Mouse (Mus musculus): Measurements from ENCODE around the gene Zbtb7b. TPM values are rescaled to one million over a fixed set of nuclear protein-coding genes. Genes with fewer than 3 reads are reported as not detected.
"Not testable (repeated sequence)": the region's sequence is repeated elsewhere in the genome, so short reads cannot be mapped to it uniquely, and the experiment has no call there.

The Zbtb7b gene
- polyA plus RNA-seq, 1 experiment: 47.0 TPM

DNA sequence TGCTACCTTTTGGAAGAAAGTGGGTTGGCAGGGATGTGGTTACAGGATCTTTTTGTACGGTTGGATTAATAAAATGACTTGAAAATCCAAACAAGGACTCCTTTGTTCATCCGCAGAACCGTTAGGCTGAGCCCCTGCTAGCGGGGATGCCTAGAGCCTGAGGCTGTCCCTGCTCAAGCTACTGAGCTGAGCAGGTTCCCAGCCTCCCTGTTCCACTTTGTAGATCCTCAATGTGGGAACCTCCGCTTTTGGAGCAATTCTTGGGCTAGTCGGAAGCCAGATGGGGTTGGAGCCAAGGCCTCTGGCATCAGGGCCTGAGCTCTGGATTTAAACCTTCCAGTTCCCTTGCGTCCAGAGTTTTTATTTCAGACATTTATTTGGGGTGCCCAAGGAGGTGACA, 40.5 kb upstream of the Zbtb7b start:
- Histone ChIP-seq H3K4me3 (no peak overlapping the region), H3ac (ENCODE audit: control insufficient read depth, insufficient read length) (no peak overlapping the region), H3K36me3 (ENCODE audit: control insufficient read depth, insufficient read depth) (peaks cover 9% of the 10 kb centered on the region), H3K27me3 (ENCODE audit: control insufficient read depth, insufficient read depth, insufficient read length) (no peaks in the 10 kb centered on the region), H3K79me2 (ENCODE audit: control insufficient read depth, insufficient read depth) (peaks cover 46% of the 10 kb centered on the region), H3K4me2 (ENCODE audit: low read depth) (peak overlapping the region; percentile 49)
- TF ChIP-seq MYOG (IDR thresholded peaks at IDR 0.05; ENCODE audit: control insufficient read depth in 1 of 3, insufficient read depth in 1 of 3, insufficient read length in 2 of 3, low read depth in 2 of 3) (no peak), CEBPB (IDR thresholded peaks at IDR 0.05; ENCODE audit: insufficient read depth, poor library complexity, severe bottlenecking) (no peak), E2F4 (IDR thresholded peaks at IDR 0.05; ENCODE audit: insufficient read depth) (no peak), TCF3 (IDR thresholded peaks at IDR 0.05; ENCODE audit: insufficient read length, low read depth) (no peak), POLR2AphosphoS2 (IDR thresholded peaks at IDR 0.05; ENCODE audit: insufficient read length, low read depth) (no peak), POLR2A (IDR thresholded peaks at IDR 0.05; ENCODE audit: insufficient read length, low read depth) (no peak), SRF (IDR thresholded peaks at IDR 0.05; ENCODE audit: control insufficient read depth, insufficient read length, low read depth) (no peak), MAX (IDR thresholded peaks at IDR 0.05; ENCODE audit: low read depth) (no peak), REST (IDR thresholded peaks at IDR 0.05; ENCODE audit: insufficient read depth, insufficient read length) (no peak), TCF12 (IDR thresholded peaks at IDR 0.05; ENCODE audit: insufficient read depth, poor library complexity, severe bottlenecking) (no peak), USF1 (IDR thresholded peaks at IDR 0.05; ENCODE audit: low read depth) (no peak), MYOD1 (IDR thresholded peaks at IDR 0.05; ENCODE audit: control insufficient read depth in 1 of 3, insufficient read length in 2 of 3, low read depth in 2 of 3) (no peak)

DNA sequence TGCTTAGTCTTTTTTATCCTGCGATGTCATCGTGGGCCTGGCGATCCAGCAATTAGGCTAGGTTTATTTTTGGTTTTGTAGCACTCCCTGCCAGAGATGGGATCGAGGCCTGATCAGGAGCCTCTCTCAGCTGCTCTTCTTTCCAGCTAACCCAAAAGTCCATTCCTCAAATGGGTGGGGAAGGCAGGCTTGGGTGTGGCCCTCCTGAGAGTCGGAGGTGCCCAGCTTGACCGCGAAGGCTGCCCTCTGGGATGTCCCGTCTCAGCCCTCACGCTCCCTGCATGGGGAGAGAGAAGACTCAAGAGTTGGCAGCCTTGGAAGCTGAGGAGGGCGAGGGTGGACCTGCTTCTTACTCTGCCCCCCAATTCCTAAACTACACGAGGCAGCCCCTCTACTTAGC, 40.0 kb upstream of the Zbtb7b start:
- Histone ChIP-seq H3K4me2 (ENCODE audit: low read depth) (peak overlapping the region; percentile 49), H3K4me3 (no peak overlapping the region), H3ac (ENCODE audit: control insufficient read depth, insufficient read length) (no peak overlapping the region), H3K79me2 (ENCODE audit: control insufficient read depth, insufficient read depth) (peaks cover 46% of the 10 kb centered on the region), H3K27me3 (ENCODE audit: control insufficient read depth, insufficient read depth, insufficient read length) (no peaks in the 10 kb centered on the region), H3K36me3 (ENCODE audit: control insufficient read depth, insufficient read depth) (peaks cover 9% of the 10 kb centered on the region)
- TF ChIP-seq REST (IDR thresholded peaks at IDR 0.05; ENCODE audit: insufficient read depth, insufficient read length): no peak
- TF ChIP-seq CEBPB (IDR thresholded peaks at IDR 0.05; ENCODE audit: insufficient read depth, poor library complexity, severe bottlenecking): no peak
- TF ChIP-seq MAX (IDR thresholded peaks at IDR 0.05; ENCODE audit: low read depth): no peak
- peak in 1 of 3 experiments; percentile 19 for TF ChIP-seq MYOD1 (IDR thresholded peaks at IDR 0.05; ENCODE audit: control insufficient read depth in 1 of 3, insufficient read length in 2 of 3, low read depth in 2 of 3)
- no peak for TF ChIP-seq USF1 (IDR thresholded peaks at IDR 0.05; ENCODE audit: low read depth)
- TF ChIP-seq TCF12 (IDR thresholded peaks at IDR 0.05; ENCODE audit: insufficient read depth, poor library complexity, severe bottlenecking): no peak
- TF ChIP-seq TCF3 (IDR thresholded peaks at IDR 0.05; ENCODE audit: insufficient read length, low read depth): no peak
- no peak for TF ChIP-seq SRF (IDR thresholded peaks at IDR 0.05; ENCODE audit: control insufficient read depth, insufficient read length, low read depth)
- TF ChIP-seq POLR2A (IDR thresholded peaks at IDR 0.05; ENCODE audit: insufficient read length, low read depth): peak; percentile 37
- TF ChIP-seq POLR2AphosphoS2 (IDR thresholded peaks at IDR 0.05; ENCODE audit: insufficient read length, low read depth): peak; percentile 62
- peak in 2 of 3 experiments; percentile 62 to 77 for TF ChIP-seq MYOG (IDR thresholded peaks at IDR 0.05; ENCODE audit: control insufficient read depth in 1 of 3, insufficient read depth in 1 of 3, insufficient read length in 2 of 3, low read depth in 2 of 3)
- TF ChIP-seq E2F4 (IDR thresholded peaks at IDR 0.05; ENCODE audit: insufficient read depth): no peak

DNA sequence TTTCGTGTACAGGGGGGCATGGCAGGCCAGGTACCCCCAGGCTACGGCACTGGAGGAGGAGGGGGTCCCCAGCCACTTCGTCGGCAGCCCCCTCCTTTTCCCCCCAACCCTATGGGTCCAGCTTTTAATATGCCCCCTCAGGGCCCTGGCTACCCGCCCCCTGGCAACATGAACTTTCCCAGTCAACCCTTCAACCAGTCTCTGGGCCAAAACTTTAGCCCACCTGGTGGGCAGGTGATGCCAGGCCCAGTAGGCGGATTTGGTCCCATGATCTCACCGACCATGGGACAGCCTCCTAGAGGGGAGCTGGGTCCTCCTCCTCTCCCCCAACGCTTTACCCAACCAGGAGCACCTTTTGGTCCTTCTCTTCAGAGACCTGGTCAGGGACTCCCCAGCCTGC, 38.0 kb upstream of the Zbtb7b start:
- H3K4me3 ChIP-seq: no peak overlapping the region
- no peaks in the 10 kb centered on the region for H3K27me3 ChIP-seq (ENCODE audit: control insufficient read depth, insufficient read depth, insufficient read length)
- H3ac ChIP-seq (ENCODE audit: control insufficient read depth, insufficient read length): no peak overlapping the region
- H3K79me2 ChIP-seq (ENCODE audit: control insufficient read depth, insufficient read depth): peaks cover 35% of the 10 kb centered on the region
- no peak overlapping the region for H3K4me2 ChIP-seq (ENCODE audit: low read depth)
- H3K36me3 ChIP-seq (ENCODE audit: control insufficient read depth, insufficient read depth): peaks cover 9% of the 10 kb centered on the region
- TF ChIP-seq POLR2A (IDR thresholded peaks at IDR 0.05; ENCODE audit: insufficient read length, low read depth) (no peak), REST (IDR thresholded peaks at IDR 0.05; ENCODE audit: insufficient read depth, insufficient read length) (no peak), SRF (IDR thresholded peaks at IDR 0.05; ENCODE audit: control insufficient read depth, insufficient read length, low read depth) (no peak), E2F4 (IDR thresholded peaks at IDR 0.05; ENCODE audit: insufficient read depth) (no peak), POLR2AphosphoS2 (IDR thresholded peaks at IDR 0.05; ENCODE audit: insufficient read length, low read depth) (no peak), MYOD1 (IDR thresholded peaks at IDR 0.05; ENCODE audit: control insufficient read depth in 1 of 3, insufficient read length in 2 of 3, low read depth in 2 of 3) (no peak)

DNA sequence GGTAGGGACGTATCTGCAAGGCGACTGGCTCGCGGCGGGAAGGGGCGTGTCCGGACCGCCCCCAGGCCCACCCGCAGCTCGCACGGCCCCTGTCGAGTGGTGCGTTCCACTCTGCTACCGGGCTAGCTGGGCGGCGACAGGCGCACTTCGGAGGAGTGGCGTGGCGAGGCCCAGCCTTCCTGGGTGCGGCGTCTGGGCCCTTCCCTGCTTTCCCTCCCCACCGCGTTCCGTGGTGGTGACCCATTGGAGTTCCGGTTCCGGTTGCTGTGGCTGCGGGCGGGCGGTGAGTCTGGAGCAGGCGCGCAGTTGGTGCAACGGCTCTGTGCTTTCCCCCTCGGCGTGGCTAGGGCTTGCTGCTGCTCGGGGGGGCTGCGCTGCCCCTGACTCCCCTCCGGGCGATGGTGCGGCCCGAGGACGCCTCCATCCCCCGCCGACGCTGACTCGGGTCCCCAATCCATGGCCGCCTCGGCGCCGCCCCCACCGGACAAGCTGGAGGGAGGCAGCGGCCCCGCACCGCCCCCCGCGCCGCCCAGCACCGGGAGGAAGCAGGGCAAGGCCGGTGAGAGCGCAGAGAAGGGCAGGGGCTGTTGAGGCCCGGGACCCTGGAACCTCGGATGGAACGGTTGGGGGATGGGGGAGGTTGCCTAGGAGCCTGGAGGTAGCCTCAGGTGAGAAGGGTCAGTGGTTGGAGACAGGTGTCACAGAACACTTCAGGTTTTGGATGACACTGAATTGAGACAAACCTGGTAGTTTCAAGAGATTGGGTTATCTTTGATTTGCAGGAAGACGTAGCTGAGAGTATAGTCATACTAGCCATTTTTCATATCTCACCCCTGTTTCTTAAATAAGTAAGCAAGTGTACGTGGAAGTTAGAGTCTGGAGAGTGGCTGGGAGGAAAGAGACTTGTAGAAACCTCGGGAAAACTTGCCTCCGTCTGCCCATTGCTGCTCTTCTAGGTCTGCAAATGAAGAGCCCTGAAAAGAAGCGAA, 35.9 kb upstream of the Zbtb7b start, which contains the start of gene Pygo2:
TSS of gene Pygo2 (plus strand) at position 44 of the 989 bp plus-strand sequence.
- Histone ChIP-seq H3K4me2 (ENCODE audit: low read depth) (peak within 1 kb of the TSS; percentile 95), H3K4me3 (peak within 1 kb of the TSS; percentile 76), H3K27me3 (ENCODE audit: control insufficient read depth, insufficient read depth, insufficient read length) (no peaks in the 10 kb centered on the region), H3K79me2 (ENCODE audit: control insufficient read depth, insufficient read depth) (peaks cover 31% of the 10 kb centered on the region), H3ac (ENCODE audit: control insufficient read depth, insufficient read length) (peak within 1 kb of the TSS; percentile 24), H3K36me3 (ENCODE audit: control insufficient read depth, insufficient read depth) (peaks cover 15% of the 10 kb centered on the region)
- peak in 1 of 3 experiments; percentile 16 for TF ChIP-seq MYOG (IDR thresholded peaks at IDR 0.05; ENCODE audit: control insufficient read depth in 1 of 3, insufficient read depth in 1 of 3, insufficient read length in 2 of 3, low read depth in 2 of 3)
- no peak for TF ChIP-seq MAX (IDR thresholded peaks at IDR 0.05; ENCODE audit: low read depth)
- peak; percentile 13 for TF ChIP-seq REST (IDR thresholded peaks at IDR 0.05; ENCODE audit: insufficient read depth, insufficient read length)
- TF ChIP-seq POLR2AphosphoS2 (IDR thresholded peaks at IDR 0.05; ENCODE audit: insufficient read length, low read depth): peak; percentile 99
- no peak for TF ChIP-seq TCF3 (IDR thresholded peaks at IDR 0.05; ENCODE audit: insufficient read length, low read depth)
- TF ChIP-seq POLR2A (IDR thresholded peaks at IDR 0.05; ENCODE audit: insufficient read length, low read depth): peak; percentile 83
- TF ChIP-seq USF1 (IDR thresholded peaks at IDR 0.05; ENCODE audit: low read depth): no peak
- peak in 1 of 3 experiments; percentile 1 for TF ChIP-seq MYOD1 (IDR thresholded peaks at IDR 0.05; ENCODE audit: control insufficient read depth in 1 of 3, insufficient read length in 2 of 3, low read depth in 2 of 3)
- TF ChIP-seq SRF (IDR thresholded peaks at IDR 0.05; ENCODE audit: control insufficient read depth, insufficient read length, low read depth): peak; percentile 63

DNA sequence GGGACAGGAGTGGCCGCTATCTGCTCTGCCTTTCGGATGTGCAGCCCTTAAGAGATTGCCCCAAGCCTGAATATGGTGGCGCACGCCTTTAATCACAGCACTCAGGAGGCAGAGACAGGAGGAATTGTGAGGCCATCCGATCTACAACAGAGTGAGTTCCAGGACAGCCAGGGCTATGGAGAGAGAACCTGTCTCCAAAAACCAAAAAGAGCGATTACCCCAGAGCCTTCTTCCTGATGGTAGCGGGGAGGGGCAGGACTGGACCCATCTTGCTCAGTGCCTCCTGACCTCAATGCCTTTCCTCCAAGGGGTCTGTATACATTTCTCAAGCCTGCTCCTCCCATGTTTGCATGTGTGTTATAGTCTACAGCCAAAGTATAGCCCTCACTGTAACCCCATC, 34.4 kb upstream of the Zbtb7b start:
- Histone ChIP-seq H3K36me3 (ENCODE audit: control insufficient read depth, insufficient read depth) (peaks cover 22% of the 10 kb centered on the region), H3K79me2 (ENCODE audit: control insufficient read depth, insufficient read depth) (peaks cover 31% of the 10 kb centered on the region)
- not testable (repeated sequence) for H3K4me3 ChIP-seq; H3ac ChIP-seq (ENCODE audit: control insufficient read depth, insufficient read length); H3K27me3 ChIP-seq (ENCODE audit: control insufficient read depth, insufficient read depth, insufficient read length); H3K4me2 ChIP-seq (ENCODE audit: low read depth)

Measured in myocyte (in vitro differentiated cells).